ENCODE assay signal across 14 mouse cellular contexts in the genomic region with DNA sequence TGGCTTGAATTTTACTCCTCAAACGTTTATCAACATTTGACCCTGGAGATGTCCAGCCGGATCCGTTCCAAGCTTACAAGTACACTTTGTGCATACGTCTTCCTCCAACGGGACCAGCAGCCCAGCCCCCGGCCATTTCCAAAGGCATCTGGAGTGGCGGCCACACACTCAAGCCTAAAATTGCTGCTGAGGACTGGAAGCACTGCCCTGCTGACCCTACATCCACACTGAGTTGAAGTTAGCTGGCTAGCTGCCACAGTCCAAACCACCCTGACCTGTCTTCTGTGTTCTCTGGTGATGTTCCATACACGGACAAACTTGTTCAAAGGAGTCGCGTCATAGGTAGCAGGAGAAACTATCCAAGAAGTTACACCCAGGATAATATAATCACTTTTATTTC. TPM values are rescaled to one million over a fixed set of nuclear protein-coding genes. Genes with fewer than 3 reads are reported as not detected.
DNase-seq lines count a peak whose midpoint lies in the region; ATAC-seq and TF ChIP-seq lines count a peak whose summit lies in the region.
"Had no signal": no experiment of that assay in that cellular context is flagged by ENCODE, and none has a peak within 500 bp of the region (broad histone marks: within the 10 kb centered on the region; RNA-seq: fewer than 3 reads in every experiment).

No protein-coding gene starts in this region.

- H3K9me3 ChIP-seq in kidney, embryonic 16.5 days (ENCODE audit: low read length), result no peaks in the 10 kb centered on the region
- H3K9me3 ChIP-seq: embryonic facial prominence, embryonic 15.5 days; G1E; hindbrain, embryonic 15.5 days; lung, embryonic 15.5 days had no signal

- WGBS in kidney, adult 2 months, result 43% methylated on average over 10 of the region's 10 CpGs
- 47% methylated on average over 10 of the region's 10 CpGs for WGBS in kidney, embryonic 16.5 days

- H3K36me3 ChIP-seq in kidney, adult 2 months (ENCODE audit: control insufficient read depth, insufficient read depth, low read length), result no peaks in the 10 kb centered on the region
- H3K36me3 ChIP-seq in kidney, embryonic 16.5 days (ENCODE audit: insufficient read depth, low read length), result no peaks in the 10 kb centered on the region
- H3K36me3 ChIP-seq: embryonic facial prominence, embryonic 15.5 days; G1E; hindbrain, embryonic 15.5 days; lung, embryonic 15.5 days had no signal

- H3K27me3 ChIP-seq in kidney, adult 2 months (replicated peaks; ENCODE audit: control insufficient read depth, insufficient read depth, low read length), result no peaks in the 10 kb centered on the region
- H3K27me3 ChIP-seq in kidney, embryonic 16.5 days (ENCODE audit: insufficient read depth, low read length), result no peaks in the 10 kb centered on the region
- H3K27me3 ChIP-seq: embryonic facial prominence, embryonic 15.5 days; hindbrain, embryonic 15.5 days; lung, embryonic 15.5 days had no signal

- no peak for TF ChIP-seq CTCF in kidney, adult 2 months (conservative IDR thresholded peaks at IDR 0.05; ENCODE audit: insufficient read depth, insufficient read length, low read depth, low read length)
- no peak for TF ChIP-seq CTCF in cortical plate, adult 2 months (IDR thresholded peaks at IDR 0.05; ENCODE audit: extremely low read depth, insufficient read depth, low read length)

- peak; percentile 23 for DNase-seq in adrenal gland, postnatal 14 days
- no peak for DNase-seq in adrenal gland, postnatal 4 days (ENCODE audit: low spot score in 2 of 2)
- DNase-seq in kidney, adult 2 months, result peak; percentile 73
- peak; percentile 55 to 74 for DNase-seq in lung, adult 18-20 months
- no peak for DNase-seq in cerebellum, postnatal 25 days
- no peak for DNase-seq in frontal cortex, postnatal 10 days (ENCODE audit: low spot score in 2 of 2)
- DNase-seq: cerebellum, adult 18-20 months; retina, postnatal 1 day had no signal

- no peak overlapping the region for H3K4me3 ChIP-seq in kidney, adult 2 months (ENCODE audit: insufficient read depth, low read depth, low read length)
- no peak overlapping the region for H3K4me3 ChIP-seq in kidney, embryonic 16.5 days (ENCODE audit: low read length)
- no peak overlapping the region for H3K4me3 ChIP-seq in cortical plate, adult 2 months (ENCODE audit: insufficient read depth, low read length)
- H3K4me3 ChIP-seq: embryonic facial prominence, embryonic 15.5 days; hindbrain, embryonic 15.5 days; lung, embryonic 15.5 days had no signal

- no peak overlapping the region for H3K27ac ChIP-seq in kidney, adult 2 months (ENCODE audit: insufficient read depth, low read depth, low read length)
- H3K27ac ChIP-seq in kidney, embryonic 16.5 days (ENCODE audit: low read length), result no peak overlapping the region
- peak overlapping the region; percentile 44; the same call in 1 of the 2 replicates for H3K27ac ChIP-seq in cortical plate, adult 2 months (ENCODE audit: insufficient read depth, low read length)
- H3K27ac ChIP-seq: embryonic facial prominence, embryonic 15.5 days; hindbrain, embryonic 15.5 days; lung, embryonic 15.5 days had no signal

- no peak for ATAC-seq in kidney, embryonic 16.5 days (ENCODE audit: low FRiP score, low TSS enrichment)

- H3K4me2 ChIP-seq in kidney, embryonic 16.5 days (replicated peaks; ENCODE audit: low read depth, low read length), result no peak overlapping the region
- H3K4me2 ChIP-seq: embryonic facial prominence, embryonic 15.5 days; hindbrain, embryonic 15.5 days; lung, embryonic 15.5 days had no signal

- H3K9ac ChIP-seq in kidney, embryonic 16.5 days (replicated peaks; ENCODE audit: low read length), result no peak overlapping the region
- H3K9ac ChIP-seq: embryonic facial prominence, embryonic 15.5 days; hindbrain, embryonic 15.5 days; lung, embryonic 15.5 days had no signal

- no peak for TF ChIP-seq POLR2A in kidney, adult 2 months (IDR thresholded peaks at IDR 0.05; ENCODE audit: low read depth, low read length)
- TF ChIP-seq POLR2A in cortical plate, adult 2 months (IDR thresholded peaks at IDR 0.05; ENCODE audit: extremely low read depth, insufficient read depth, low read length), result no peak

- peaks cover 3% of the 10 kb centered on the region; the same call in 1 of the 2 replicates for H3K4me1 ChIP-seq in kidney, adult 2 months (ENCODE audit: control insufficient read depth, insufficient read depth, low read length)
- peaks cover 25% of the 10 kb centered on the region for H3K4me1 ChIP-seq in kidney, embryonic 16.5 days (ENCODE audit: insufficient read depth, low read length)
- peaks cover 4% of the 10 kb centered on the region; the same call in 1 of the 2 replicates for H3K4me1 ChIP-seq in cortical plate, adult 2 months (ENCODE audit: control insufficient read depth, insufficient read depth, low read length)

RNA-seq across cellular contexts. Expression of a gene that starts 18.6 kb away (rescaled TPM):
- total RNA-seq in adrenal gland, postnatal 14 days (2021), result 253 and 270 TPM in 2 replicates
- total RNA-seq in adrenal gland, postnatal 4 days (2021), result 100 to 1,000 TPM; 233 to 246 TPM
- polyA plus RNA-seq in kidney, adult 2 months (2012; rRNA removed), result 115 and 121 TPM in 2 replicates
- 22.5 and 30.5 TPM in 2 replicates for polyA plus RNA-seq in kidney, embryonic 16.5 days (2015; fragmentation: Nextera tagmentation; extraction: Ambion mirVana)
- 263 and 285 TPM in 2 replicates for polyA plus RNA-seq in cortical plate, adult 2 months (2012; rRNA removed)

Comparison
In these comparisons a context has a peak if more than half of its experiments do, and no peak if none do; other contexts are left out.
1. DNase-seq: peak in adrenal gland, postnatal 14 days (single experiment), kidney, adult 2 months (single experiment) and lung, adult 18-20 months (2 of 2); none in adrenal gland, postnatal 4 days (0 of 2), cerebellum, postnatal 25 days (0 of 2) and frontal cortex, postnatal 10 days (0 of 2).